Mouse (Mus musculus): ENCODE data around the gene Ubap1l. TPM values are rescaled to one million over a fixed set of nuclear protein-coding genes. Genes with fewer than 3 reads are reported as not detected.

Gene Ubap1l
- polyA plus RNA-seq, 1 experiment from 2014 or later = 2.2 TPM

GRCm38 (mm10) chr9:65346476-65347111 is 14.2 kb upstream of the Ubap1l start:
- Histone ChIP-seq H3K4me2 (replicated peaks) (peak overlapping the region; percentile 98), H3K4me1 (replicated peaks) (peaks cover 33% of the 10 kb centered on the region), H3K9me3 (no peaks in the 10 kb centered on the region), H3K27me3 (no peaks in the 10 kb centered on the region), H3K36me3 (no peaks in the 10 kb centered on the region), H3K27ac (peak overlapping the region; percentile 96), H3K4me3 (replicated peaks) (peak overlapping the region; percentile 100), H3K9ac (replicated peaks) (peak overlapping the region; percentile 97)
- under 1% methylated on average over 77 of the region's 77 CpGs for WGBS
- peak; percentile 81 for ATAC-seq

- Histone ChIP-seq H3K27me3 (no peaks in the 10 kb centered on the region), H3K4me3 (replicated peaks) (peak overlapping the region; percentile 100), H3K27ac (peak overlapping the region; percentile 96), H3K4me1 (replicated peaks) (peaks cover 33% of the 10 kb centered on the region), H3K4me2 (replicated peaks) (peak overlapping the region; percentile 98), H3K9ac (replicated peaks) (peak overlapping the region; percentile 97), H3K36me3 (no peaks in the 10 kb centered on the region), H3K9me3 (no peaks in the 10 kb centered on the region)
- 51% methylated on average over 8 of the region's 8 CpGs for WGBS
- ATAC-seq = no peak
Observed at GRCm38 (mm10) chr9:65347112-65347850, 13.6 kb upstream of the Ubap1l start.

DNA sequence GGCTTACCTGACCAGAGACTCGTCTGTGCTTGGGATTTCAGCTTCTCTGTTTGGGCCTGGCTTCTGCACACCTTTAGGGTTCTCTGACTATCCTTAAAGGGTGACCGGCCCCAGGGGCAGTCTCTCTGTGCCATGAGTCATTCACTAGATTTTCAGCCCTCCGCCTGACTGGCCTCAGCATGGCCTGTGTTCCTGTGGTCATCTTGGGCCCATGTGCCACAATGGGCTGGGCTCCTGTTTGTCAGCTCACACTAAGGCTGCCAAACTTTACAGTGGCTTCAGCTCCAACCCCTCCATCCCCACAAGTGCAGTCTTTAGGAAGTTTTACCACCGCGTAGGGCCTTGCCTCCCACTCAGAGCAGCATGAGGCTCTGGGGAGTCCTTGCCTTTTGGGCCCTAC is 7.6 kb upstream of the Ubap1l start:
- WGBS = 91% methylated on average over 5 of the region's 5 CpGs
- no peak overlapping the region for H3K4me2 ChIP-seq (replicated peaks)
- ATAC-seq = no peak

GRCm38 (mm10) chr9:65356561-65356960 is 4.3 kb upstream of the Ubap1l start:
- H3K4me2 ChIP-seq (replicated peaks) = no peak overlapping the region
- H3K9ac ChIP-seq (replicated peaks) = no peak overlapping the region
- H3K27me3 ChIP-seq = no peaks in the 10 kb centered on the region
- no peaks in the 10 kb centered on the region for H3K4me1 ChIP-seq (replicated peaks)
- H3K36me3 ChIP-seq = peaks cover 68% of the 10 kb centered on the region
- H3K9me3 ChIP-seq = no peaks in the 10 kb centered on the region
- WGBS = 83% methylated on average over 7 of the region's 7 CpGs
- ATAC-seq = no peak
- no peak overlapping the region for H3K4me3 ChIP-seq (replicated peaks)
- H3K27ac ChIP-seq = no peak overlapping the region

More for the DNA sequence above, 7.6 kb upstream of the Ubap1l start:
- Histone ChIP-seq H3K27me3 (no peaks in the 10 kb centered on the region), H3K9ac (replicated peaks) (no peak overlapping the region), H3K4me1 (replicated peaks) (peaks cover 17% of the 10 kb centered on the region), H3K27ac (no peak overlapping the region), H3K36me3 (peaks cover 40% of the 10 kb centered on the region), H3K4me3 (replicated peaks) (no peak overlapping the region), H3K9me3 (no peaks in the 10 kb centered on the region)

- no peak overlapping the region for H3K4me2 ChIP-seq (replicated peaks)
- H3K27ac ChIP-seq = no peak overlapping the region
- H3K27me3 ChIP-seq = no peaks in the 10 kb centered on the region
- H3K9me3 ChIP-seq = no peaks in the 10 kb centered on the region
- no peak overlapping the region for H3K4me3 ChIP-seq (replicated peaks)
- no peak for ATAC-seq
- H3K4me1 ChIP-seq (replicated peaks) = no peaks in the 10 kb centered on the region
- WGBS = 92% methylated on average over 2 of the region's 2 CpGs
- H3K9ac ChIP-seq (replicated peaks) = no peak overlapping the region
- peaks cover 73% of the 10 kb centered on the region for H3K36me3 ChIP-seq
Observed at GRCm38 (mm10) chr9:65356971-65357370, 3.9 kb upstream of the Ubap1l start.

DNA sequence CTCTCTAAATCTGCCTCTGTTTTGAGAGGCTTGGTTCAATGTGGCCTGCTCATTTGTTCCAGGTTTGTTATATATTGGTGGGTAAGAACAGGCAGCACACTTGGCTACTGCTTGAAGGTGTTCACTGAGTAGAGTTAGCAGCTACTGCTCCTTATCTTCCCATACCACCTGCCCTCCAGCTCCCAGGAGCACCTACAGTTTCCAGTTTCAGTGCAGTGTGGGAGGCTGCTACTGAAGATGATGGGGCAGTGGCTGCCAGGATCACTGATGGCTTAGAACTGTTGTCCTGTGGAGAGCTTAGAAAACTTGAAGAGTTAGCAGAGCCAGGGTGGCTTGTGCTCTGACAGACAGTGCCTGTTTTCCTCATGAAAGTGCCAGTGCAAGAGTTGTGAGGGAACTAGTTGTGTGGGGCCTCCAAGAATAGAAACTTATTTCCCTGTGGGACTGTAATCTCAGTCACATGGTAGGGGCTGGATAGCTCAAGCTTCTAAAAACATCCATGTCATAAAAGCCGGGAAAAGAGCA is 1.8 kb upstream of the Ubap1l start:
- Histone ChIP-seq H3K27me3 (no peaks in the 10 kb centered on the region), H3K4me2 (replicated peaks) (no peak overlapping the region), H3K36me3 (peaks cover 77% of the 10 kb centered on the region), H3K27ac (no peak overlapping the region), H3K9ac (replicated peaks) (no peak overlapping the region), H3K9me3 (no peaks in the 10 kb centered on the region), H3K4me1 (replicated peaks) (no peaks in the 10 kb centered on the region), H3K4me3 (replicated peaks) (no peak overlapping the region)
- no peak for ATAC-seq
- WGBS = 98% methylated on average over 1 of the region's 1 CpGs

GRCm38 (mm10) chr9:65363684-65364083 is 2.8 kb downstream of the Ubap1l start:
- ATAC-seq = no peak
- no peak overlapping the region for H3K4me2 ChIP-seq (replicated peaks)
- no peaks in the 10 kb centered on the region for H3K9me3 ChIP-seq
- no peak overlapping the region for H3K4me3 ChIP-seq (replicated peaks)
- H3K4me1 ChIP-seq (replicated peaks) = 0 out of 2 replicates have a peak, but pooled peaks cover 5% of the 10 kb centered on the region
- no peaks in the 10 kb centered on the region for H3K27me3 ChIP-seq
- 75% methylated on average over 9 of the region's 9 CpGs for WGBS
- H3K36me3 ChIP-seq = peaks cover 43% of the 10 kb centered on the region
- no peak overlapping the region for H3K27ac ChIP-seq
- H3K9ac ChIP-seq (replicated peaks) = no peak overlapping the region

DNA sequence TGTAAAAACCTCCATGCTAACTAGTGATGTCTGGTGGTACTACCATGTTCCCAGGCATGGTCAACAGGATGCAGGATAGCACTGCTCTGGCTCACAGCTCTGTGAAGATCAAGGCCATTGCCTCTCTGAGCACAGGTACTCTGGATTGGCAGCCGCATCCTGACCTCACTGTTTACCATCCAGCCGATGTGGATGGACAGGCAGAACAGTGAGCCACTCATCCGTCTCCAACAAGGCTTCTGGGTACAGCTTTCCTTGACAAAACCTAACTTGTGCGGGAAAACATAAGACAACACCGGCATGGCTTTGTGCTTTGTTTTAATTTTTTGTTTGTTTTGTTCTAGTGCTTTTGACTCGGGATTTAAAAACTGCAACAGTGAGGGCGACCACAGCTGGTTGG is 4.9 kb downstream of the Ubap1l start:
- no peak for ATAC-seq
- no peaks in the 10 kb centered on the region for H3K27me3 ChIP-seq
- H3K4me2 ChIP-seq (replicated peaks) = no peak overlapping the region
- H3K36me3 ChIP-seq = peaks cover 33% of the 10 kb centered on the region
- H3K4me1 ChIP-seq (replicated peaks) = 0 out of 2 replicates have a peak, but pooled peaks cover 5% of the 10 kb centered on the region
- H3K4me3 ChIP-seq (replicated peaks) = no peak overlapping the region
- WGBS = 91% methylated on average over 7 of the region's 7 CpGs
- H3K9ac ChIP-seq (replicated peaks) = no peak overlapping the region
- H3K9me3 ChIP-seq = no peaks in the 10 kb centered on the region
- no peak overlapping the region for H3K27ac ChIP-seq

- WGBS = 77% methylated on average over 24 of the region's 24 CpGs
- H3K4me2 ChIP-seq (replicated peaks) = no peak overlapping the region
Observed at GRCm38 (mm10) chr9:65371756-65372155, 10.9 kb downstream of the Ubap1l start.

DNA sequence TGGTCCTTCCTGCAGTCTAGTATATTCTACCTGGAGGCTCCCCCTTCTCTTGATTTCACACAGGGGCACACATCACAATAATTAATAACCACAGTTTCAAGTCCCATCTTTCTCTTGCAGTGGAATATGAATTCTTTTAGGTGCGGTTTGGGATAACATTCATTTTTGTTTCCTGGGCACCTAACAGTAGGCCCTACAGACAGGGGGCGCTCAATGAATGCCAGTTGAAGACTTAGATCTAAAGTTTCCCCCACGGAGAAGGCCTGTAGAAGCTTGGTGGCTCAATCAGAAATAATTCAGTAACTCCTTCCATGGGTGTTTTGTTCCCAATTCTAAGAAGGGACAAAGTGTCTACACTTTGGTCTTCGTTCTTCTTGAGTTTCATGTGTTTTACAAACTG is 11.6 kb downstream of the Ubap1l start:
- WGBS = 78% methylated on average over 4 of the region's 4 CpGs
- H3K36me3 ChIP-seq = peaks cover 49% of the 10 kb centered on the region

More at GRCm38 (mm10) chr9:65371756-65372155, 10.9 kb downstream of the Ubap1l start:
- no peak overlapping the region for H3K9ac ChIP-seq (replicated peaks)
- ATAC-seq = no peak
- H3K27me3 ChIP-seq = no peaks in the 10 kb centered on the region
- H3K9me3 ChIP-seq = no peaks in the 10 kb centered on the region
- H3K36me3 ChIP-seq = peaks cover 42% of the 10 kb centered on the region
- 0 out of 2 replicates have a peak, but pooled peaks cover 5% of the 10 kb centered on the region for H3K4me1 ChIP-seq (replicated peaks)
- no peak overlapping the region for H3K4me3 ChIP-seq (replicated peaks)
- H3K27ac ChIP-seq = no peak overlapping the region

GRCm38 (mm10) chr9:65374468-65375162 is 13.8 kb downstream of the Ubap1l start:
- Histone ChIP-seq H3K4me2 (replicated peaks) (no peak overlapping the region), H3K9me3 (no peaks in the 10 kb centered on the region), H3K27me3 (no peaks in the 10 kb centered on the region), H3K9ac (replicated peaks) (no peak overlapping the region), H3K4me3 (replicated peaks) (no peak overlapping the region), H3K36me3 (peaks cover 53% of the 10 kb centered on the region), H3K4me1 (replicated peaks) (no peaks in the 10 kb centered on the region), H3K27ac (no peak overlapping the region)
- no peak for ATAC-seq
- WGBS = 83% methylated on average over 5 of the region's 5 CpGs

More for the DNA sequence above, 11.6 kb downstream of the Ubap1l start:
- ATAC-seq = no peak
- no peaks in the 10 kb centered on the region for H3K4me1 ChIP-seq (replicated peaks)
- no peak overlapping the region for H3K4me2 ChIP-seq (replicated peaks)
- no peak overlapping the region for H3K4me3 ChIP-seq (replicated peaks)
- no peaks in the 10 kb centered on the region for H3K9me3 ChIP-seq
- H3K9ac ChIP-seq (replicated peaks) = no peak overlapping the region
- H3K27ac ChIP-seq = no peak overlapping the region
- no peaks in the 10 kb centered on the region for H3K27me3 ChIP-seq

Measured in midbrain, embryonic 13.5 days (tissue).